Mouse (Mus musculus) CH12.LX (cell line): Measurements from ENCODE around the gene C2cd4c. TPM values are rescaled to one million over a fixed set of nuclear protein-coding genes. Genes with fewer than 3 reads are reported as not detected.

ENCODE experiments used
- DNase-seq: peaks from one replicate; pipeline ENCODE4 v3.0.0-alpha.2; 2013; ENCODE audit errors: extremely low read depth
- H3K27ac ChIP-seq: 2 replicates; pipeline ENCODE4 v1.5.1; 2012; ENCODE audit warnings: low read depth, mild to moderate bottlenecking, control low read depth, moderate library complexity; ENCODE audit not compliant: insufficient read depth
- H3K27me3 ChIP-seq: replicated peaks from 2 replicates; pipeline ENCODE3; 2012; ENCODE audit warnings: inconsistent platforms
- H3K36me3 ChIP-seq, 2 experiments: replicated peaks in 1 of 2; 2 replicates each; pipeline versions ENCODE3 to v1.6.1; 2012; ENCODE audit warnings: inconsistent platforms in 1 of 2, low read length in 1 of 2, mild to moderate bottlenecking in 1 of 2, mixed read lengths in 1 of 2, moderate library complexity in 1 of 2; ENCODE audit not compliant: control insufficient read depth in 1 of 2, insufficient read depth in 1 of 2
- H3K4me1 ChIP-seq, 2 experiments: 2 replicates each; pipeline ENCODE4 v1.6.1; 2012; ENCODE audit warnings: inconsistent platforms in 1 of 2, moderate library complexity in 1 of 2; ENCODE audit not compliant: insufficient read depth in 2 of 2, control insufficient read depth in 1 of 2
- H3K4me2 ChIP-seq: 2 replicates; pipeline ENCODE4 v1.6.1; 2012; ENCODE audit warnings: low read depth, mild to moderate bottlenecking, control low read depth; ENCODE audit not compliant: poor library complexity, insufficient read depth, severe bottlenecking
- H3K4me3 ChIP-seq, 3 experiments: fragments of 150-350 bp in 1 of 3; sonication (generic) in 1 of 3; replicated peaks in 1 of 3; 2 replicates each; pipeline versions ENCODE3 to v1.5.1; 2011 to 2012; ENCODE audit warnings: low read depth in 2 of 3, low read length in 2 of 3, mild to moderate bottlenecking in 2 of 3, moderate library complexity in 2 of 3, control low read depth in 1 of 3, improper control_type of control experiment in 1 of 3, inconsistent platforms in 1 of 3, mixed read lengths in 1 of 3; ENCODE audit not compliant: poor library complexity in 1 of 3
- H3K79me2 ChIP-seq: replicated peaks from 2 replicates; pipeline ENCODE4 v1.6.1; 2012; ENCODE audit warnings: mild to moderate bottlenecking, moderate library complexity; ENCODE audit not compliant: control insufficient read depth, poor library complexity, insufficient read depth, severe bottlenecking; ENCODE audit errors: extremely low read depth
- H3K9ac ChIP-seq: 2 replicates; pipeline ENCODE4 v1.6.1; 2012; ENCODE audit warnings: low read depth, mild to moderate bottlenecking, control low read depth, moderate library complexity; ENCODE audit not compliant: insufficient read depth
- H3K9me3 ChIP-seq: replicated peaks from 2 replicates; pipeline ENCODE3; 2012; ENCODE audit warnings: low read length, inconsistent platforms, mixed read lengths
- BHLHE40 ChIP-seq: IDR thresholded peaks from 2 replicates; pipeline ENCODE4 v1.6.1; 2011; ENCODE audit warnings: mild to moderate bottlenecking, low read depth, low read length, improper control_type of control experiment
- IRF4 ChIP-seq: IDR thresholded peaks from 2 replicates; pipeline ENCODE4 v1.6.1; 2014; ENCODE audit warnings: low read depth, mild to moderate bottlenecking, inconsistent platforms, low read length, improper control_type of control experiment
- JUND ChIP-seq: conservative IDR thresholded peaks from 2 replicates; pipeline ENCODE4 v1.6.1; 2011; ENCODE audit warnings: low read depth, low read length, improper control_type of control experiment
- KAT2A ChIP-seq: IDR thresholded peaks from 2 replicates; pipeline ENCODE4 v1.6.1; 2012; ENCODE audit warnings: low read length, improper control_type of control experiment, inconsistent platforms; ENCODE audit not compliant: insufficient replicate concordance
- MAZ ChIP-seq: IDR thresholded peaks from 2 replicates; pipeline ENCODE4 v1.6.1; 2012; ENCODE audit warnings: low read depth, mild to moderate bottlenecking, inconsistent platforms, low read length, improper control_type of control experiment, moderate library complexity
- MXI1 ChIP-seq: IDR thresholded peaks from 2 replicates; pipeline ENCODE4 v1.6.1; 2011; ENCODE audit warnings: mild to moderate bottlenecking, low read depth, low read length, improper control_type of control experiment
- NRF1 ChIP-seq: IDR thresholded peaks from 2 replicates; pipeline ENCODE4 v1.6.1; 2014; ENCODE audit warnings: low read depth, mild to moderate bottlenecking, inconsistent platforms, low read length, improper control_type of control experiment, moderate library complexity
- PAX5 ChIP-seq: IDR thresholded peaks from 2 replicates; pipeline ENCODE4 v1.6.1; 2012; ENCODE audit warnings: low read length, inconsistent platforms, mixed read lengths
- SIN3A ChIP-seq: IDR thresholded peaks from 2 replicates; pipeline ENCODE4 v1.6.1; 2012; ENCODE audit warnings: low read length, improper control_type of control experiment, inconsistent platforms
- TBP ChIP-seq: conservative IDR thresholded peaks from 2 replicates; pipeline ENCODE4 v1.6.1; 2011; ENCODE audit warnings: low read depth, low read length, improper control_type of control experiment
- dilution Hi-C: fragments of 300-500 bp; cut with MboI; formaldehyde crosslinking; loops from 2 replicates; pipeline ENCODE4 v1.14.3; 2020; ENCODE audit warnings: low sequenced_read_pairs; ENCODE audit not compliant: extremely low pct_unique_long_range_greater_than_20kb, extremely low pct_ligation_motif_present
- in situ Hi-C: fragments of 300-500 bp; cut with MboI; formaldehyde crosslinking; loops from 3 replicates; pipeline ENCODE4 v1.14.3; 2019; ENCODE audit warnings: low sequenced_read_pairs, low pct_ligation_motif_present, low pct_unique_long_range_greater_than_20kb, mixed read lengths
- polyA plus RNA-seq: library from polyadenylated mRNA; unstranded; fragments of >175 nt; gene quantifications from 2 replicates; pipeline ENCODE4 v1.2.1, GENCODE M21; 2012; ENCODE audit warnings: low read depth; ENCODE audit not compliant: insufficient read length
- total RNA-seq, 2 experiments: library from RNA; depleted of rRNA; stranded (reverse); fragments of 300-350 nt in 1 of 2; fragments of >200 nt in 1 of 2; gene quantifications; 2 replicates each; pipeline ENCODE4 v1.2.3; 2012 to 2014

The C2cd4c gene
- total and polyA plus RNA-seq, 3 experiments = 0.04 TPM; not detected in 2

GRCm38 (mm10) chr10:79645711-79646110 lies 31.9 kb upstream of the C2cd4c start, which contains the start of gene Odf3l2:
Gene Odf3l2, minus strand, starts transcription at chr10:79645738.
- no peak for TF ChIP-seq SIN3A
- no peak for TF ChIP-seq MXI1
- TF ChIP-seq TBP = no peak
- TF ChIP-seq, all 38 proteins: peak for 0
- no peaks in the 10 kb centered on the region for H3K79me2 ChIP-seq
- in situ Hi-C loops = loop anchor here (5.0 kb wide), 1 partner anchor 48 kb away; no protein-coding TSS in a partner anchor
- no peak within 1 kb of the TSS for H3K27ac ChIP-seq
- H3K27me3 ChIP-seq = peaks cover 60% of the 10 kb centered on the region
- no peak for DNase-seq
- dilution Hi-C loops = no loop called here
- H3K4me2 ChIP-seq = no peak within 1 kb of the TSS
- H3K4me3 ChIP-seq = no peak within 1 kb of the TSS
- H3K9ac ChIP-seq = no peak within 1 kb of the TSS
- no peaks in the 10 kb centered on the region for H3K36me3 ChIP-seq
- no peaks in the 10 kb centered on the region for H3K4me1 ChIP-seq
- H3K9me3 ChIP-seq = no peaks in the 10 kb centered on the region

- in situ Hi-C loops (no loop called here), dilution Hi-C loops (no loop called here)
- Histone ChIP-seq H3K36me3 (no peaks in the 10 kb centered on the region), H3K27ac (no peak overlapping the region)
- TF ChIP-seq NRF1 = no peak
- TF ChIP-seq IRF4 = no peak
- TF ChIP-seq MAZ = no peak
- TF ChIP-seq KAT2A = no peak
- TF ChIP-seq BHLHE40 = no peak
- TF ChIP-seq JUND = no peak
- no peak for TF ChIP-seq PAX5
- TF ChIP-seq, all 38 proteins: peak for 0
- no peak for DNase-seq
- H3K4me2 ChIP-seq = no peak overlapping the region
- H3K4me1 ChIP-seq = 0 out of 4 replicates have a peak, but pooled peaks cover 0 to 2% of the 10 kb centered on the region in 2 experiments
- no peaks in the 10 kb centered on the region for H3K9me3 ChIP-seq
- no peaks in the 10 kb centered on the region for H3K79me2 ChIP-seq
- H3K9ac ChIP-seq = no peak overlapping the region
- peaks cover 59% of the 10 kb centered on the region for H3K27me3 ChIP-seq
- no peak overlapping the region for H3K4me3 ChIP-seq
These were observed 24.8 kb upstream of the C2cd4c start for GRCm38 (mm10) chr10:79638486-79639204.
